Mouse (Mus musculus) embryonic facial prominence, embryonic 11.5 days (tissue): ENCODE data around the gene Gm49322. TPM values are rescaled to one million over a fixed set of nuclear protein-coding genes. Genes with fewer than 3 reads are reported as not detected.
A peak's percentile ranks its signal among the peaks of the same experiment; 100 is the strongest.

Experiments used
- ATAC-seq: fragments of 200-750 bp; cut with Nextera tagmentation; replicated peaks from 2 replicates; pipeline ENCODE4 v1.8.0; 2017; ENCODE audit warnings: low read depth; ENCODE audit not compliant: insufficient number of reproducible peaks, low FRiP score, low TSS enrichment
- DNase-seq: peaks from one replicate; pipeline ENCODE4 v3.0.0-alpha.2; 2015; ENCODE audit warnings: low spot score
- H3K27ac ChIP-seq: fragments of 300-500 bp; sonication (generic); replicated peaks from 2 replicates; pipeline ENCODE4 v1.5.1; 2014; ENCODE audit warnings: mild to moderate bottlenecking, low read depth, low read length, control low read depth
- H3K27me3 ChIP-seq: fragments of 300-500 bp; sonication (generic); 2 replicates; pipeline ENCODE4 v1.6.1; 2014; ENCODE audit warnings: mild to moderate bottlenecking, low read length, moderate library complexity, mixed read lengths; ENCODE audit not compliant: control insufficient read depth, insufficient read depth
- H3K36me3 ChIP-seq: fragments of 300-500 bp; sonication (generic); replicated peaks from 2 replicates; pipeline ENCODE4 v1.6.1; 2014; ENCODE audit warnings: low read depth, mild to moderate bottlenecking, low read length, moderate library complexity, mixed read lengths; ENCODE audit not compliant: control insufficient read depth, insufficient read depth
- H3K4me1 ChIP-seq: fragments of 300-500 bp; sonication (generic); 2 replicates; pipeline ENCODE4 v1.6.1; 2014; ENCODE audit warnings: low read length, mixed read lengths; ENCODE audit not compliant: control insufficient read depth, insufficient read depth
- H3K4me2 ChIP-seq: fragments of 300-500 bp; sonication (generic); 2 replicates; pipeline ENCODE4 v1.6.1; 2014; ENCODE audit warnings: low read depth, mild to moderate bottlenecking, control low read depth, low read length, moderate library complexity
- H3K4me3 ChIP-seq: fragments of 300-500 bp; sonication (generic); 2 replicates; pipeline ENCODE4 v1.5.1; 2014; ENCODE audit warnings: low read depth, low read length, control low read depth
- H3K9ac ChIP-seq: fragments of 300-500 bp; sonication (generic); replicated peaks from 2 replicates; pipeline ENCODE4 v1.6.1; 2014; ENCODE audit warnings: mild to moderate bottlenecking, control low read depth, low read length
- H3K9me3 ChIP-seq: fragments of 300-500 bp; sonication (generic); replicated peaks from 2 replicates; pipeline ENCODE4 v1.6.1; 2016; ENCODE audit warnings: mild to moderate bottlenecking, low read length, inconsistent platforms, mixed read lengths; ENCODE audit not compliant: control insufficient read depth
- WGBS: fragments of 180-500 bp; shearing (Covaris S2); extraction: QIAGEN DNeasy Blood & Tissue Kit; methylation state at CpG from one replicate; pipeline ENCODE4 v1.1.7; 2014; 5-methylcytosine and 5-hydroxymethylcytosine counted together
- polyA plus RNA-seq: library from polyadenylated mRNA; unstranded; fragments of >200 nt; fragmentation: Nextera tagmentation; extraction: Ambion mirVana; gene quantifications from 2 replicates; pipeline ENCODE4 v1.2.1, GENCODE M21; 2014

Gene Gm49322
- polyA plus RNA-seq, 1 experiment from 2014 or later, result 1.4 TPM

GRCm38 (mm10) chr10:80569664-80570066 lies 36.2 kb upstream of the Gm49322 start:
- WGBS, result 36% methylated on average over 10 of the region's 10 CpGs
- no peaks in the 10 kb centered on the region for H3K36me3 ChIP-seq
- H3K4me2 ChIP-seq, result no peak overlapping the region; the same call in 1 of the 2 replicates
- DNase-seq, result peak; percentile 50
- peaks cover 6% of the 10 kb centered on the region for H3K4me1 ChIP-seq
- no peaks in the 10 kb centered on the region for H3K9me3 ChIP-seq
- no peak for ATAC-seq
- no peak overlapping the region for H3K9ac ChIP-seq
- H3K27me3 ChIP-seq, result no peaks in the 10 kb centered on the region
- no peak overlapping the region for H3K4me3 ChIP-seq
- no peak overlapping the region for H3K27ac ChIP-seq

GRCm38 (mm10) chr10:80570419-80570818 lies 35.4 kb upstream of the Gm49322 start:
- 0 out of 2 replicates have a peak overlapping the region, but pooled peaks have one; percentile 6 for H3K4me3 ChIP-seq
- H3K9me3 ChIP-seq, result no peaks in the 10 kb centered on the region
- H3K9ac ChIP-seq, result peak overlapping the region; percentile 54; the same call in 1 of the 2 replicates
- no peak overlapping the region for H3K27ac ChIP-seq
- H3K4me1 ChIP-seq, result peaks cover 6% of the 10 kb centered on the region
- H3K27me3 ChIP-seq, result no peaks in the 10 kb centered on the region
- no peak for ATAC-seq
- 83% methylated on average over 10 of the region's 10 CpGs for WGBS
- H3K36me3 ChIP-seq, result no peaks in the 10 kb centered on the region
- no peak overlapping the region; the same call in 1 of the 2 replicates for H3K4me2 ChIP-seq
- no peak for DNase-seq

- peak; percentile 45 for ATAC-seq
- Histone ChIP-seq H3K4me1 (peaks cover 6% of the 10 kb centered on the region), H3K27ac (0 out of 2 replicates have a peak overlapping the region, but pooled peaks have one; percentile 28), H3K4me3 (peak overlapping the region; percentile 6; the same call in 1 of the 2 replicates), H3K27me3 (no peaks in the 10 kb centered on the region), H3K9me3 (no peaks in the 10 kb centered on the region), H3K36me3 (no peaks in the 10 kb centered on the region), H3K9ac (peak overlapping the region; percentile 54), H3K4me2 (peak overlapping the region; percentile 36)
- DNase-seq, result peak; percentile 48
- 21% methylated on average over 30 of the region's 30 CpGs for WGBS
Measured at GRCm38 (mm10) chr10:80570871-80571836, 34.7 kb upstream of the Gm49322 start.

GRCm38 (mm10) chr10:80572477-80572876 lies 33.3 kb upstream of the Gm49322 start:
- H3K36me3 ChIP-seq, result no peaks in the 10 kb centered on the region
- H3K27me3 ChIP-seq, result no peaks in the 10 kb centered on the region
- H3K9me3 ChIP-seq, result no peaks in the 10 kb centered on the region
- DNase-seq (no peak), ATAC-seq (no peak)
- H3K4me3 ChIP-seq, result no peak overlapping the region
- H3K9ac ChIP-seq, result no peak overlapping the region
- peaks cover 6% of the 10 kb centered on the region for H3K4me1 ChIP-seq
- WGBS, result 83% methylated on average over 2 of the region's 2 CpGs
- H3K4me2 ChIP-seq, result no peak overlapping the region
- no peak overlapping the region for H3K27ac ChIP-seq

- no peak overlapping the region for H3K4me3 ChIP-seq
- no peak for ATAC-seq
- WGBS, result 64% methylated on average over 9 of the region's 9 CpGs
Measured at GRCm38 (mm10) chr10:80573944-80574343, 31.9 kb upstream of the Gm49322 start.

GRCm38 (mm10) chr10:80574896-80575295 lies 30.9 kb upstream of the Gm49322 start:
- Histone ChIP-seq H3K9ac (no peak overlapping the region), H3K4me2 (no peak overlapping the region), H3K9me3 (no peaks in the 10 kb centered on the region), H3K4me3 (no peak overlapping the region), H3K27ac (no peak overlapping the region), H3K4me1 (peaks cover 6% of the 10 kb centered on the region), H3K36me3 (no peaks in the 10 kb centered on the region), H3K27me3 (no peaks in the 10 kb centered on the region)
- ATAC-seq, result no peak
- 73% methylated on average over 3 of the region's 3 CpGs for WGBS
- DNase-seq, result no peak

More at GRCm38 (mm10) chr10:80573944-80574343, 31.9 kb upstream of the Gm49322 start:
- no peak overlapping the region for H3K27ac ChIP-seq
- peaks cover 6% of the 10 kb centered on the region for H3K4me1 ChIP-seq
- no peaks in the 10 kb centered on the region for H3K27me3 ChIP-seq
- DNase-seq, result no peak
- H3K9ac ChIP-seq, result no peak overlapping the region; the same call in 1 of the 2 replicates
- no peak overlapping the region for H3K4me2 ChIP-seq
- no peaks in the 10 kb centered on the region for H3K9me3 ChIP-seq
- no peaks in the 10 kb centered on the region for H3K36me3 ChIP-seq

GRCm38 (mm10) chr10:80575925-80576324 lies 29.9 kb upstream of the Gm49322 start:
- WGBS, result 16% methylated on average over 17 of the region's 17 CpGs
- ATAC-seq, result no peak
- H3K27me3 ChIP-seq, result no peaks in the 10 kb centered on the region
- H3K4me1 ChIP-seq, result peaks cover 5% of the 10 kb centered on the region
- no peak overlapping the region for H3K27ac ChIP-seq
- no peaks in the 10 kb centered on the region for H3K36me3 ChIP-seq
- no peak for DNase-seq
- H3K4me2 ChIP-seq, result peak overlapping the region; percentile 98
- H3K9ac ChIP-seq, result peak overlapping the region; percentile 73
- H3K4me3 ChIP-seq, result peak overlapping the region; percentile 78
- no peaks in the 10 kb centered on the region for H3K9me3 ChIP-seq
